Mouse (Mus musculus): ENCODE data around the gene Atl1. TPM values are rescaled to one million over a fixed set of nuclear protein-coding genes. Genes with fewer than 3 reads are reported as not detected.

The Atl1 gene
- polyA plus RNA-seq, 2 experiments, result 0.73 to 1.1 TPM

- H3K27ac ChIP-seq, result no peak overlapping the region
- ATAC-seq (ENCODE audit: insufficient read depth), result peak; percentile 61
Measured at GRCm38 (mm10) chr12:69965644-69966043, 73.2 kb downstream of the Atl1 start.

GRCm38 (mm10) chr12:69966071-69966470 lies 73.7 kb downstream of the Atl1 start:
- no peak overlapping the region for H3K27ac ChIP-seq
- no peaks in the 10 kb centered on the region for H3K9me3 ChIP-seq (ENCODE audit: control insufficient read depth, low read length)
- peaks cover 56% of the 10 kb centered on the region for H3K36me3 ChIP-seq (replicated peaks; ENCODE audit: control insufficient read depth, insufficient read depth, low read depth)
- H3K27me3 ChIP-seq (ENCODE audit: control insufficient read depth, insufficient read depth, low read length), result no peaks in the 10 kb centered on the region
- peaks cover 0 to 5% of the 10 kb centered on the region in 2 experiments; a peak in 2 of 4 replicates for H3K4me1 ChIP-seq (replicated peaks; ENCODE audit: control insufficient read depth in 2 of 2, insufficient read depth in 2 of 2, low read length in 1 of 2)
- 45% methylated on average over 5 of the region's 5 CpGs for WGBS (ENCODE audit: insufficient replicate concordance)
- no peak; the same call in 1 of the 2 replicates for ATAC-seq (ENCODE audit: insufficient read depth)
- TF ChIP-seq CTCF (IDR thresholded peaks at IDR 0.05; ENCODE audit: low read depth) (no peak), EP300 (IDR thresholded peaks at IDR 0.05; ENCODE audit: low read depth) (no peak)
- no peak overlapping the region for H3K9ac ChIP-seq (replicated peaks)
- no peak for DNase-seq (ENCODE audit: low read depth in 3 of 3, low spot score in 3 of 3)
- H3K4me2 ChIP-seq (ENCODE audit: low read depth), result no peak overlapping the region
- H3K4me3 ChIP-seq (ENCODE audit: insufficient read depth in 1 of 2, low read depth in 2 of 2, low read length in 2 of 2), result no peak overlapping the region

More at GRCm38 (mm10) chr12:69965644-69966043, 73.2 kb downstream of the Atl1 start:
- Histone ChIP-seq H3K4me1 (replicated peaks; ENCODE audit: control insufficient read depth in 2 of 2, insufficient read depth in 2 of 2, low read length in 1 of 2) (peaks cover 0 to 5% of the 10 kb centered on the region in 2 experiments; a peak in 2 of 4 replicates), H3K4me2 (ENCODE audit: low read depth) (no peak overlapping the region), H3K9me3 (ENCODE audit: control insufficient read depth, low read length) (no peaks in the 10 kb centered on the region), H3K27me3 (ENCODE audit: control insufficient read depth, insufficient read depth, low read length) (no peaks in the 10 kb centered on the region), H3K9ac (replicated peaks) (no peak overlapping the region), H3K36me3 (replicated peaks; ENCODE audit: control insufficient read depth, insufficient read depth, low read depth) (peaks cover 53% of the 10 kb centered on the region), H3K4me3 (ENCODE audit: insufficient read depth in 1 of 2, low read depth in 2 of 2, low read length in 2 of 2) (no peak overlapping the region)
- WGBS (ENCODE audit: insufficient replicate concordance), result 43% methylated on average over 3 of the region's 3 CpGs
- peak in 1 of 3 experiments; percentile 28 for DNase-seq (ENCODE audit: low read depth in 3 of 3, low spot score in 3 of 3)
- peak; percentile 57 for TF ChIP-seq EP300 (IDR thresholded peaks at IDR 0.05; ENCODE audit: low read depth)
- TF ChIP-seq CTCF (IDR thresholded peaks at IDR 0.05; ENCODE audit: low read depth), result no peak

- DNase-seq (ENCODE audit: low read depth in 3 of 3, low spot score in 3 of 3) (no peak), ATAC-seq (ENCODE audit: insufficient read depth) (no peak)
- Histone ChIP-seq H3K4me2 (ENCODE audit: low read depth) (no peak overlapping the region), H3K27ac (no peak overlapping the region), H3K36me3 (replicated peaks; ENCODE audit: control insufficient read depth, insufficient read depth, low read depth) (peaks cover 64% of the 10 kb centered on the region), H3K4me1 (replicated peaks; ENCODE audit: control insufficient read depth in 2 of 2, insufficient read depth in 2 of 2, low read length in 1 of 2) (peaks cover 0 to 5% of the 10 kb centered on the region in 2 experiments; a peak in 2 of 4 replicates), H3K9me3 (ENCODE audit: control insufficient read depth, low read length) (no peaks in the 10 kb centered on the region), H3K9ac (replicated peaks) (no peak overlapping the region), H3K4me3 (ENCODE audit: insufficient read depth in 1 of 2, low read depth in 2 of 2, low read length in 2 of 2) (no peak overlapping the region), H3K27me3 (ENCODE audit: control insufficient read depth, insufficient read depth, low read length) (no peaks in the 10 kb centered on the region)
- no peak for TF ChIP-seq CTCF (IDR thresholded peaks at IDR 0.05; ENCODE audit: low read depth)
- no peak for TF ChIP-seq EP300 (IDR thresholded peaks at IDR 0.05; ENCODE audit: low read depth)
- WGBS (ENCODE audit: insufficient replicate concordance), result 81% methylated on average over 6 of the region's 6 CpGs
Measured at GRCm38 (mm10) chr12:69967112-69967511, 74.7 kb downstream of the Atl1 start.

GRCm38 (mm10) chr12:69968154-69968553 lies 75.7 kb downstream of the Atl1 start:
- Histone ChIP-seq H3K27me3 (ENCODE audit: control insufficient read depth, insufficient read depth, low read length) (no peaks in the 10 kb centered on the region), H3K9ac (replicated peaks) (no peak overlapping the region), H3K4me1 (replicated peaks; ENCODE audit: control insufficient read depth in 2 of 2, insufficient read depth in 2 of 2, low read length in 1 of 2) (peaks cover 0 to 5% of the 10 kb centered on the region in 2 experiments; a peak in 2 of 4 replicates), H3K27ac (no peak overlapping the region), H3K36me3 (replicated peaks; ENCODE audit: control insufficient read depth, insufficient read depth, low read depth) (peaks cover 63% of the 10 kb centered on the region), H3K4me3 (ENCODE audit: insufficient read depth in 1 of 2, low read depth in 2 of 2, low read length in 2 of 2) (no peak overlapping the region), H3K9me3 (ENCODE audit: control insufficient read depth, low read length) (no peaks in the 10 kb centered on the region), H3K4me2 (ENCODE audit: low read depth) (no peak overlapping the region)
- ATAC-seq (ENCODE audit: insufficient read depth) (no peak), DNase-seq (ENCODE audit: low read depth in 3 of 3, low spot score in 3 of 3) (no peak)
- WGBS (ENCODE audit: insufficient replicate concordance), result 58% methylated on average over 5 of the region's 5 CpGs
- TF ChIP-seq EP300 (IDR thresholded peaks at IDR 0.05; ENCODE audit: low read depth) (no peak), CTCF (IDR thresholded peaks at IDR 0.05; ENCODE audit: low read depth) (no peak)

- Histone ChIP-seq H3K4me2 (ENCODE audit: low read depth) (no peak overlapping the region), H3K9me3 (ENCODE audit: control insufficient read depth, low read length) (no peaks in the 10 kb centered on the region), H3K27ac (no peak overlapping the region), H3K36me3 (replicated peaks; ENCODE audit: control insufficient read depth, insufficient read depth, low read depth) (peaks cover 31% of the 10 kb centered on the region), H3K4me3 (ENCODE audit: insufficient read depth in 1 of 2, low read depth in 2 of 2, low read length in 2 of 2) (no peak overlapping the region), H3K27me3 (ENCODE audit: control insufficient read depth, insufficient read depth, low read length) (no peaks in the 10 kb centered on the region), H3K9ac (replicated peaks) (no peak overlapping the region), H3K4me1 (replicated peaks; ENCODE audit: control insufficient read depth in 2 of 2, insufficient read depth in 2 of 2, low read length in 1 of 2) (peaks cover 0 to 2% of the 10 kb centered on the region in 2 experiments; a peak in 2 of 4 replicates)
- no peak for ATAC-seq (ENCODE audit: insufficient read depth)
- TF ChIP-seq CTCF (IDR thresholded peaks at IDR 0.05; ENCODE audit: low read depth) (no peak), EP300 (IDR thresholded peaks at IDR 0.05; ENCODE audit: low read depth) (no peak)
- DNase-seq (ENCODE audit: low read depth in 3 of 3, low spot score in 3 of 3), result no peak
Measured at GRCm38 (mm10) chr12:69973666-69974065, 81.3 kb downstream of the Atl1 start.

Data from liver, embryonic 14.5 days (tissue).